8 mouse cellular contexts compared by ENCODE assay signal in genomic region chr13:48464170-48464569, GRCm38 (mm10). TPM values are rescaled to one million over a fixed set of nuclear protein-coding genes. Genes with fewer than 3 reads are reported as not detected.
DNase-seq lines count a peak whose midpoint lies in the region; ATAC-seq and TF ChIP-seq lines count a peak whose summit lies in the region.

No protein-coding gene starts in this region.

- H3K9ac ChIP-seq in heart, embryonic 11.5 days (ENCODE audit: low read depth, low read length) = no peak overlapping the region
- H3K9ac ChIP-seq in forebrain, postnatal 0 days = no peak overlapping the region
- H3K9ac ChIP-seq in hindbrain, embryonic 12.5 days = no peak overlapping the region
- no peak overlapping the region for H3K9ac ChIP-seq in midbrain, embryonic 13.5 days (replicated peaks)

- TF ChIP-seq CTCF in forebrain, postnatal 0 days (IDR thresholded peaks at IDR 0.05; ENCODE audit: low read depth) = peak; percentile 93
- peak; percentile 36; the same call in 1 of the 2 replicates for TF ChIP-seq CTCF in small intestine, adult 2 months (IDR thresholded peaks at IDR 0.05; ENCODE audit: extremely low read depth, insufficient read length, insufficient replicate concordance, low read depth, low read length)

- no peak overlapping the region for H3K27ac ChIP-seq in heart, embryonic 11.5 days (ENCODE audit: low read depth, low read length)
- H3K27ac ChIP-seq in forebrain, postnatal 0 days (ENCODE audit: low read depth, low read length) = no peak overlapping the region
- H3K27ac ChIP-seq in hindbrain, embryonic 12.5 days = no peak overlapping the region; the same call in 1 of the 2 replicates
- 0 out of 2 replicates have a peak overlapping the region, but pooled peaks have one; percentile 40 for H3K27ac ChIP-seq in midbrain, embryonic 13.5 days
- H3K27ac ChIP-seq in small intestine, adult 2 months (ENCODE audit: insufficient read depth, low read depth, low read length) = no peak overlapping the region

- H3K4me1 ChIP-seq in heart, embryonic 11.5 days (ENCODE audit: control insufficient read depth, insufficient read depth, low read length) = no peaks in the 10 kb centered on the region
- H3K4me1 ChIP-seq in forebrain, postnatal 0 days (ENCODE audit: insufficient read depth) = no peaks in the 10 kb centered on the region; the same call in 1 of the 2 replicates
- H3K4me1 ChIP-seq in hindbrain, embryonic 12.5 days = peaks cover 9% of the 10 kb centered on the region
- H3K4me1 ChIP-seq in midbrain, embryonic 13.5 days (replicated peaks) = peaks cover 28% of the 10 kb centered on the region
- H3K4me1 ChIP-seq in small intestine, adult 2 months (ENCODE audit: control insufficient read depth, insufficient read depth, insufficient read length, low read length) = no peaks in the 10 kb centered on the region

- ATAC-seq in heart, embryonic 11.5 days (replicated peaks; ENCODE audit: insufficient number of reproducible peaks, low FRiP score, low TSS enrichment) = no peak
- ATAC-seq in forebrain, postnatal 0 days = peak; percentile 64
- ATAC-seq in hindbrain, embryonic 12.5 days (ENCODE audit: low FRiP score) = peak; percentile 56; the same call in 1 of the 2 replicates
- ATAC-seq in midbrain, embryonic 13.5 days = peak; percentile 74; the same call in 1 of the 2 replicates

- 17% methylated on average over 4 of the region's 4 CpGs for WGBS in heart, embryonic 11.5 days (ENCODE audit: insufficient replicate concordance)
- WGBS in forebrain, postnatal 0 days = 6% methylated on average over 4 of the region's 4 CpGs
- 9% methylated on average over 4 of the region's 4 CpGs for WGBS in hindbrain, embryonic 12.5 days
- WGBS in midbrain, embryonic 13.5 days = 11% methylated on average over 4 of the region's 4 CpGs
- 12% methylated on average over 4 of the region's 4 CpGs for WGBS in small intestine, adult 2 months

- H3K36me3 ChIP-seq in heart, embryonic 11.5 days (ENCODE audit: control insufficient read depth, insufficient read depth, low read length) = no peaks in the 10 kb centered on the region
- no peaks in the 10 kb centered on the region for H3K36me3 ChIP-seq in forebrain, postnatal 0 days (ENCODE audit: insufficient read depth)
- no peaks in the 10 kb centered on the region for H3K36me3 ChIP-seq in hindbrain, embryonic 12.5 days
- no peaks in the 10 kb centered on the region for H3K36me3 ChIP-seq in midbrain, embryonic 13.5 days
- no peaks in the 10 kb centered on the region for H3K36me3 ChIP-seq in small intestine, adult 2 months (ENCODE audit: control insufficient read depth, insufficient read depth, low read length)

- DNase-seq in heart, adult 18-20 months = peak; percentile 45 to 83
- DNase-seq in cerebellum, adult 11-12 months = peak; percentile 21
- peak; percentile 94 for DNase-seq in forebrain, postnatal 0 days
- peak; percentile 21 to 77 for DNase-seq in left cerebral cortex, adult 8-10 months (ENCODE audit: low spot score in 2 of 2)

- no peaks in the 10 kb centered on the region for H3K9me3 ChIP-seq in heart, embryonic 11.5 days (replicated peaks; ENCODE audit: control insufficient read depth, low read length)
- H3K9me3 ChIP-seq in forebrain, postnatal 0 days (ENCODE audit: low read length) = no peaks in the 10 kb centered on the region
- H3K9me3 ChIP-seq in hindbrain, embryonic 12.5 days (replicated peaks) = no peaks in the 10 kb centered on the region
- no peaks in the 10 kb centered on the region for H3K9me3 ChIP-seq in midbrain, embryonic 13.5 days

- H3K4me2 ChIP-seq in heart, embryonic 11.5 days = no peak overlapping the region
- no peak overlapping the region for H3K4me2 ChIP-seq in forebrain, postnatal 0 days (ENCODE audit: low read depth)
- no peak overlapping the region for H3K4me2 ChIP-seq in hindbrain, embryonic 12.5 days (replicated peaks)
- H3K4me2 ChIP-seq in midbrain, embryonic 13.5 days (replicated peaks) = no peak overlapping the region

- no peak overlapping the region for H3K4me3 ChIP-seq in heart, embryonic 11.5 days (ENCODE audit: low read depth, low read length)
- no peak overlapping the region for H3K4me3 ChIP-seq in forebrain, postnatal 0 days (ENCODE audit: low read depth, low read length)
- no peak overlapping the region for H3K4me3 ChIP-seq in hindbrain, embryonic 12.5 days
- H3K4me3 ChIP-seq in midbrain, embryonic 13.5 days (replicated peaks) = no peak overlapping the region
- no peak overlapping the region for H3K4me3 ChIP-seq in small intestine, adult 2 months (ENCODE audit: low read depth, low read length)

- H3K27me3 ChIP-seq in heart, embryonic 11.5 days (ENCODE audit: control insufficient read depth, insufficient read depth, low read length) = no peaks in the 10 kb centered on the region
- H3K27me3 ChIP-seq in forebrain, postnatal 0 days (ENCODE audit: insufficient read depth, low read length) = no peaks in the 10 kb centered on the region; the same call in 1 of the 2 replicates
- H3K27me3 ChIP-seq in hindbrain, embryonic 12.5 days = no peaks in the 10 kb centered on the region
- H3K27me3 ChIP-seq in midbrain, embryonic 13.5 days = no peaks in the 10 kb centered on the region
- H3K27me3 ChIP-seq in small intestine, adult 2 months (ENCODE audit: control insufficient read depth, insufficient read depth, low read length) = no peaks in the 10 kb centered on the region

- no peak for TF ChIP-seq POLR2A in small intestine, adult 2 months (IDR thresholded peaks at IDR 0.05; ENCODE audit: low read depth, low read length)

RNA-seq across cellular contexts. Expression of gene Zfp169, which starts 49.1 kb away (rescaled TPM):
- 1 to 10 TPM; 4.2 to 6.5 TPM for total RNA-seq in heart, adult 18-20 months (2021)
- polyA plus RNA-seq in heart, embryonic 11.5 days (2014; fragmentation: Nextera tagmentation; extraction: Ambion mirVana) = 4.3 and 5.2 TPM in 2 replicates
- total RNA-seq in forebrain, postnatal 0 days (2014; rRNA removed) = 17.0 and 36.6 TPM in 2 replicates
- 2.7 and 4.0 TPM in 2 replicates for polyA plus RNA-seq in forebrain, postnatal 0 days (2015; fragmentation: Nextera tagmentation; extraction: Ambion mirVana)
- 7.4 TPM in 2 replicates for polyA plus RNA-seq in hindbrain, embryonic 12.5 days (2016; fragmentation: Nextera tagmentation; extraction: Ambion mirVana)
- total RNA-seq in left cerebral cortex, adult 8-10 months (2022) = 10 to 100 TPM; 23.0 to 26.4 (median 24.7) TPM
- 4.9 and 5.2 TPM in 2 replicates for polyA plus RNA-seq in midbrain, embryonic 13.5 days (2015; fragmentation: Nextera tagmentation; extraction: Ambion mirVana)
- polyA plus RNA-seq in small intestine, adult 2 months (2012; rRNA removed) = 3.6 and 5.7 TPM in 2 replicates

RNA-seq across cellular contexts. Expression of gene A830005F24Rik, which starts 49.2 kb away (rescaled TPM):
- not detected for total RNA-seq in heart, adult 18-20 months (2021)
- polyA plus RNA-seq in heart, embryonic 11.5 days (2014; fragmentation: Nextera tagmentation; extraction: Ambion mirVana) = 0.34 and 2.2 TPM in 2 replicates
- 0.67 and 0.85 TPM in 2 replicates for total RNA-seq in forebrain, postnatal 0 days (2014; rRNA removed)
- polyA plus RNA-seq in forebrain, postnatal 0 days (2015; fragmentation: Nextera tagmentation; extraction: Ambion mirVana) = 0.93 and 2.6 TPM in 2 replicates
- polyA plus RNA-seq in hindbrain, embryonic 12.5 days (2016; fragmentation: Nextera tagmentation; extraction: Ambion mirVana) = 3.2 and 4.0 TPM in 2 replicates
- 1 to 10 TPM; 1.6 to 2.5 (median 1.9) TPM for total RNA-seq in left cerebral cortex, adult 8-10 months (2022)
- 2.8 and 4.1 TPM in 2 replicates for polyA plus RNA-seq in midbrain, embryonic 13.5 days (2015; fragmentation: Nextera tagmentation; extraction: Ambion mirVana)
- polyA plus RNA-seq in small intestine, adult 2 months (2012; rRNA removed) = not detected in 2 replicates

Comparison
In these comparisons a context has a peak if more than half of its experiments do, and no peak if none do; other contexts are left out.
1. DNase-seq: peak in every context shown above with its lines; median percentile 94 in forebrain, postnatal 0 days; 64 in heart, adult 18-20 months; 49 in left cerebral cortex, adult 8-10 months; 21 in cerebellum, adult 11-12 months.